Mouse (Mus musculus) liver, embryonic 14.5 days (tissue): ENCODE data around the gene Habp4.

Source experiments
- CTCF ChIP-seq: IDR thresholded peaks from 2 replicates; pipeline ENCODE4 v1.5.1; 2016; ENCODE audit warnings: antibody characterized with exemption, low read depth, control low read depth
- EP300 ChIP-seq: IDR thresholded peaks from 2 replicates; pipeline ENCODE4 v1.6.1; 2016; ENCODE audit warnings: antibody characterized with exemption, low read depth

DNA sequence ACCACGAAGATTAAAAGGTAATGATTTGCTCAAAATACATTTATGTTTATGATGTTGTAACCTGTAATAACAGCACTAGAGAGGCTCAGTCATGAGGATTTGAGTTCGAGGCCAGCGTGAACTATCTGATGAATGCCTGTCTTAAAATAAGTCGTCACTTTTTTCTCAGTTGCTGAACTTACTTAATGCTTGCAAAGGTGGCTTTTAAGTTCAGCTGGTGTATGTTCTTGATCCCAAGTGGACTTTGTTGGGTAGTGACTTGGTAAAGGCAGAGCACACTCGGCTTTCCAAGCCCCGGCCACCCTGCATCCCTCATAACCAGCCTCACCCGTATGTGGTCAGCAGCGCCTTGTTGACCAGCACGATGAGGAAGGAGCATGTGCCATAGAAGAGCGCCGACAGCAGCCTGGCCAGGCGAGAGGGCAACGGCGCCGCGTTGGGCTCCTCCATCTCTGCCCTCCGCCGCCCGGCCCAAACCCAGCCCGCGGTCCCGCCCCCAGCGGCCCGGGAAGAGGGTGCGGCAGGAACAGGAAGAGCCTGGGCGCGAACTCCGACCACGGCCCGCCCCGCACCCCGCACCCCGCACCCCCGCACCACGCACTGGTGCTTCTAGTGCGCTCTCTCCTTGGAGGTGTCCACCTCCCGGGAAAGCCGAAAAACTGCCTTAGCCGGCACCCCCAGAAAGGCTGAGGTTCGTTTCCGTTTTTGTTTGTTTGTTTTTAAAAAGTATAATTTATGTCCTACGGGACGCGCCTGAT lies 32.6 kb upstream of the Habp4 start, which contains the start of gene Slc35d2:
- no peak for TF ChIP-seq CTCF
- TF ChIP-seq EP300 = no peak
